Mouse (Mus musculus) kidney, adult 18-20 months (tissue): ENCODE measurements around the gene Dnah1.

Experiments
- DNase-seq: peaks from one replicate; pipeline ENCODE4 v3.0.0; 2021

Dnah1 gene

DNA sequence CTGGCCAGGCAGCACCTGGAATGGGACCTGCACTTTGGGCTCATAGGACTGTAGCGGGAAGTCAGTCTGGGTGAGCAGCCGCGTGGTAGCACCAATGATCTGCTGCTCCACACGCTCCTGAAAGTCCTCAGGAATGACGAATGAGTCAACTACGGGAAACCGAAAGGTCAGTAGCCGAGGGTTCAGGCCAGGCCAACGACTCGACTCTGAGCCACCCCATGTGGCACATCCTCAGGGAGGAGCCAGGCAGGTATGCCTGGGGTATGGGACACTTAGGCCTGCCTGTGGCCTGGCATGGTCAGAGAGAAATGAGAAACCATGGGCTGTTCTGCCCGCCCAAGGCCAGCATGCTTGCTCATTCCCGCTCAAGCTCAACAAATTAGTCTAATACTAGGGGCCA lies 7.1 kb downstream of the Dnah1 start:
- DNase-seq, result no peak

DNA sequence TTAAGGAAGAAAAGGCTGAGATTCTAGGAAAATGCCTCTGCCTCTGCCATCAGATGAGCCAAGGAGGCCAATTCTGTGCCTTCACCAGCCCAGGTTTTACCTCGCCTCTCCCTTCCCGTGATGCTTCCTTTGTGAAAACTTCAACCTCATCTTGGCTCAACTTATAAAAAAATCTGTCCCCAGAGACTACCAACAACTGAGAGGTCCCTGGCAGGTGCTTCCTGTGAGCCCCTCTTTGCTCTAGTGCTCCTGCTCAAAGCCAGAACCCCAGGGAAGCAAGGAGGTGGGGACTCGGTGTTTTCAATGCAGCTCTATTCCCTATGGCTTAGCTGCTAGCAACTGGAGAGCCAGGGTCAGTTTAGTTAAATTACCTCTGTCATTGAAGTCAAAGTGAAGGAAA lies 10.5 kb downstream of the Dnah1 start:
- DNase-seq, result no peak

DNA sequence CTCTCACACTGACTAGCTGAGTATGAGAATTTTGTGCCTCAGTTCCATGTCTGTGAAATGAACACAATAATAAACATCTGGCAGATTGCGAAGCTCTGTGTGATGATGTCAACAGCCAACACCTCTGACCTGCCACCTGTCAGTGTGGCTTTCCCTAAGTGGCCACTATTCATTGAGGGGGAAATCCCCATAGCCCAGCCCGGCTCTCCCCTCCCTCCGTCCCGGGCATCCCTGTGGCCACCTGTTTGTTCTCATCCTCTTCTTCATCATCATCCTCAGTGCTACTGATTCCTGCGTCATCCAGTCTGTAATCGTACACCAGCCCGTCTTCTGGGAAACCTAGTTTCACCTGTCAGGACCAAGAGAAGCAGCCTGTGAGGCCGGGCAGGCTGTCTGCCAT lies 38.0 kb downstream of the Dnah1 start:
- DNase-seq, result no peak

DNA sequence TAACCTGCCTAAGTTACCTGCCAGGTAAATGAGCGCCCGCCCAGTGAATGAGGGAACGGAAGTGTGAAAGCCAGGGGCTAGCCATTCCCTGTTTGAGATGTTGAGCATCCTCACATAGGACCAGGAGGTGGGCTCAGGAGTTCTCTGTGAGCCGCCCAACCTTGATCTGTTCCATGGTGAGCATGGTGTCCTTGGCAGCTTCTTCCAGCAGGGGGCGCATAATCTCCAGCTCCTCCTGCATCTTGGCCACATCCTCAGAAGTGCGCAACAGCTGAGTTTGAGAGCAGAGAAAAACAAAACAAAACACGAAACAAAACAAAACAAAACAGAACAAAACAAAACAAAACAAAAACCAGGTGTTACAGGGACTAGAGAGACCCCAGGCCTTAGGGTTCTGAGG lies 51.5 kb downstream of the Dnah1 start:
- peak; percentile 82 for DNase-seq

DNA sequence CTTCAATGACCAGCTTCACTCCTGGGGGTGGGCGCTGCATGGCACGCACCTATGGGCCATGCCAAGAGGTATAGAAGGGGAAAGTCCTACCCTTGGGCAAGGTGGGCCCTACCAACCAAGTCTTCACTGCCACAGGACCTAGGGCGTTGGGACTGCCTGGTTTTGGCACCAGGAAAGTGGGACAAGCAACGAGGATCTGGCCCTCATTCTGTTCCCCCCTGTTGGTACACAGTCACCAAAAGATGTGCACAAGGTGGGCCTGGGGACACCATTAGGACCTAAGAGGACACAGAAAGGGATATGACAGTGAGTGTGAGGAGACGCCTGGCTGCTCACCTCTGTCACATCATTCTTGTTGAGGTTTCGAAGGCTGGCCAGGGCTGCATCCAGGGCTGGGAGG lies 52.6 kb downstream of the Dnah1 start:
- DNase-seq, result no peak

DNA sequence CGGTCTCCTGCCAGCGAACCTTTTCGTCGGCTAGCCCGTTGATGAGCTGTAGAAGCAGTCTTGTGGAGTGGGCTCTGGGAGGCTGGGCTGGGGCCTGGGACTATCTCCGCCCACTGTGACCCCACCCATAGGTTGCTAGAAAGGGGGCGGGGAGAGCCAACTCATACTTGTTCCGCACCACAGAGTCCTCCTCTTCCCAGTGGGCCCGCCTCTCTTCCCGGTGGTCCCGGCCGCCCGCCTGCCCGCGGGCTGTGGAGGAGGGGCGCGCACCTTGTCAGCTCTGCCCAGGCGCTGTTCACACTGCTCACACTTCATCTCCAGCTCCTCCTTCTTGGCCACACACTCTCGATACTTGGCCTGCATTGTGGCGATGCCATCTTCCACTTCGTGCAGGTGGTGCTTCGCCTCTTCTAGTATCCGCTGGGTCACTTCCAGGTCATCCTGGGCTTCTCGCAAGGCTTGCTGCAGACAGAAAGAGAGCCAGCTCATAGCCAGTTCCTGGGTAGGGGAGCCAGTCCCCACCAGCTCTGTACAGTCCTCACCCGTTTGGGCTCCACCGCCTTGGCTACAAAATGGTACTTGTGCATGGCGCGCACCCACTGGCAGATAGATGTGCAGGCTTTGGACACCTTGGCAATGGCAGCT lies 54.1 kb downstream of the Dnah1 start:
- no peak for DNase-seq

DNA sequence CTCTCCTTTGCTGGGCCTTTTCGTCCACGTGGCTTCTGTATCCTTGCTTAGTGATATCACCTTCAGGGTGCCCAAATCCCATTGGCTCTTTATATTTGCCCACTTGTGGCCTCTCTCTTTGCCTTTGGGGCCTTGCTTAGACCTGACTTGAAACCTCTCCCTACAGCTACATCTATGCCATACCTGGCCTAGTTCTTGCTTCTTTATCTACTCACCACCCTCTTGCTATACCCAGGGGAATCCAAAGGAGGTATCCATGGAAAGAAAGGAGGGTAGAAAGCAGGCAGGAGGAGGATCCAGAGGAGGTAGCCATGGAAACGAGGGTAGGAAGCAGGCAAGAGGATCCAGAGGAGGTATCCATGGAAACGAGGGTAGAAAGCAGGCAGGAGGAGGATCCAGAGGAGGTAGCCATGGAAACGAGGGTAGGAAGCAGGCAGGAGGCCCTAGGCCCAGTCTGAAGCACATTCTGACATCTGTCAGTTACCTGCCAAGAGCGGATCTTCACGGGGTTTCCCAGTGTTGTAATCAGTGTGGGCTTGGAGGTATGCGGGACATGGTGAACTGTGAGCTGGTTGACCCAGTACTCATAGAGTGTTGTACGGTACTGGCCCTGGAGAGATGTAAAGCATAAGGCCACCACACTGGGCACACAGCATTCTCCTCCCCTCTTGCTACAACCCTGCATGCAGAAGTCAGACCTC lies 55.2 kb downstream of the Dnah1 start:
- DNase-seq, result no peak

DNA sequence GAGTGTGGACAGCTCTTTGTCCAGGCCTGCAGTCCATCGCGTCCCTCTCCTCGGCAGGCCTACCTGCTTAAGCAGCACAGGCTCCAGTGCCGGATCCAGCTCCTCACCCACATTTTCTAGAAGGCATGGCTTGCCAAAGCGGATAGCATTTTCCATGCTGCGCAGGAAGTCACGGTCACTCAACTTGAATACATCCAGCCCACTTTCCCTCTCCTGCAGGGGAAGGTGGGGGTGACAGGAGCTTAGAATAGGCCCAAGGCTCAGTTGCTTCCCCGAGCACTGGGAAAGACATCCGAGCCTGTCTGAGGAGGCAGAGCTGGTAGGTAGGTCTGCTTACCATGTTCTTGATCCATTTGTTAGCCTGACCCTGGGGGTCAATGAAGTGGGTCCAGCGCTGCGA lies 56.0 kb downstream of the Dnah1 start:
- DNase-seq, result no peak

DNA sequence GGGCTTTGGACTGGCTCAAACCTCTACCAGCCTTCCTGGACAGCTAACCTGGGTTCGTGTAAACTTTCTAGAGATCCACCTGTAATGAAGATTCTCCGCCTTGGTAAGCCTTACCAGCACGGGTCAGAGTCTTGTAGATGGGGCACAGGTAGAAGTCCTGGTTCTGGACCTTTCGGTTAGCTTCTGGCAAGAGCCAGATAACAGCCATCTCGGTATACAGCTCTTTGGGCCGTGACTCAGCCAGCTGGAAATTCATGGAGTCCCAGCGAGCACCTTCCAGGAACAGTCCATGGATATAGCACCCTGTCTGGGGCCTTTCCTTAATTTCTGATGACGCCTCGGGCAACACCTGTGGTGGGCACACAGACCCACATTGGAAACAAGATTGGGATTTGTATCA lies 62.8 kb downstream of the Dnah1 start:
- DNase-seq, result no peak

DNA sequence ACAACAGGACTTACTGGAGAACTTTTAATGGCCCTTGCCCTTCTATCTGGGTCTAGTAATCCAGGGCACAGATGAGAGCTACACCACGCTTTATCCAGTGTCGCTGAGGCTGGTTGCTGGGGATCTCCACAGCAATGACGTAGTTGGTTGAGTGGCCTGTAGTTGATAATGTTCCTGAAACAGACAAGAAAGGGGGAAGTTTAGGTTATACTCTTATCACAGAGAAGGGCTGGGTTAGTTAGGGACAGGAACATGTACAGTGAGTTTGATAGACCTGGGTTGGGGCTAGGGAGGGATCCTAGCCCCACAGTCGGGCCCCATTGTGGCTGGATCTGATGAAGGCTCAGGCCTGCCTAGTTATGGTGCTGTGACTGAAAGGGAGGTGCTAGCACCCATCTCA lies 63.3 kb downstream of the Dnah1 start:
- DNase-seq, result no peak

DNA sequence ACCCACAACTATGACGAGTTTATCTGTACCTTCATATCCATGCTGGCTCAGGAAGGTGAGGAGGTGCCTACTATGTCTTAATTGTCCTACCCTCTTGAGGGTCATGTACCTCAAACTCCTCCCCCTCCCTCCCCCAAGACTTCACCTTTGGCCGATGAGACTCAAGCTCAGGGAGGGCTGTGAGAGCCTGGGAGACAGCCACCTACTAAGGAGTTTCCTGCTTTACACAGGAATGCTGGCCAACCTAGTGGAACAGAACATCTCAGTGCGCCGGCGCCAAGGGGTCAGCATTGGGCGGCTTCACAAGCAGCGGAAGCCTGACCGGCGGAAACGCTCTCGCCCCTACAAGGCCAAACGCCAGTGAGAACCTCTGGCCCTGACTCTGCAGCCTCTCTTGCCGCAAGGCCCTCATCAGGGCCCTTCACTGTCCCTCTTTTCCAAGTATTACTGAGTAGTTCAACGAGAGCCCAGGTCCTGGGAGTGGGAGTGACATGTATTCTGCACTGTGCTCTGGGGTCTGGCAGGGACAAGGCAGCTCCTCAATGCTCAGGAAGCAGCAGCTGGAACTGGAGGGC lies 65.1 kb downstream of the Dnah1 start:
- peak; percentile 62 for DNase-seq

DNA sequence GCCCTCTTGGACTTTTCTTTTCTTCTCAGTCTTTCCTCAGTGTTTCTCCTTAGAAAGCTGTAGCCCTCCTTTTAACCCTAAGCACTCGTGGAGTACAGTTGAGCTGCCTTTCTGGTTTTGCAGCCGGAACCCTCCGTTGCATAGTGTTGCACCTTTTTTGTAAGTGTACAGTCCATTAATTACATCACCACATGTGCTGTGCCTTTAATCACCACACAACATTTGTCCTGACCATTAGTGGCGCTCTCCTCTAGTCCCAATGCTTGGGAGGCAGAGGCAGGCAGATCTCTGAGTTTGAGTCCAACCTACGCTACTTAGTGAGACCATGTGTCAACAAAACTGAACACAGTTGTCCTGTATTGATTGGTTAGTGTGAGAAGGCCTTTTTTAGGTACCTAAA lies 71.6 kb downstream of the Dnah1 start:
- no peak for DNase-seq

DNA sequence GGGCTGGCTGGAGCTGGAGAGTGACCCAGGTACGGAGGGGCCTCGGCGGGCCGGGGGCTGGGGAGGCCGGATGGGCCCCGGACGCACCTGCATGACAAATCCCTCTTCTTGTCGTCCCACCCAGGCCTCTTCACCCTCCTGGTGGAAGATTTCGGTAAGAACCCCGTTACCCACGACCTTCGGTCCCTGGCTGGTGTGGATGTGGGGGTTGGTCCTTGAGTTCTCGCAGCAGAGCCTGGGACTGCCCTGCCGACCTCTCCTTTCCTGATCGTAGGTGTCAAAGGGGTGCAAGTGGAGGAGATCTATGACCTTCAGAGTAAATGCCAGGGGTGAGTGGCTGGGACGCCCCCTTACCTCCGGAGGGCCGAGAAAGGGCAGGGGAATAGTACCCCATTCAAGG lies 72.1 kb downstream of the Dnah1 start:
- no peak for DNase-seq

DNA sequence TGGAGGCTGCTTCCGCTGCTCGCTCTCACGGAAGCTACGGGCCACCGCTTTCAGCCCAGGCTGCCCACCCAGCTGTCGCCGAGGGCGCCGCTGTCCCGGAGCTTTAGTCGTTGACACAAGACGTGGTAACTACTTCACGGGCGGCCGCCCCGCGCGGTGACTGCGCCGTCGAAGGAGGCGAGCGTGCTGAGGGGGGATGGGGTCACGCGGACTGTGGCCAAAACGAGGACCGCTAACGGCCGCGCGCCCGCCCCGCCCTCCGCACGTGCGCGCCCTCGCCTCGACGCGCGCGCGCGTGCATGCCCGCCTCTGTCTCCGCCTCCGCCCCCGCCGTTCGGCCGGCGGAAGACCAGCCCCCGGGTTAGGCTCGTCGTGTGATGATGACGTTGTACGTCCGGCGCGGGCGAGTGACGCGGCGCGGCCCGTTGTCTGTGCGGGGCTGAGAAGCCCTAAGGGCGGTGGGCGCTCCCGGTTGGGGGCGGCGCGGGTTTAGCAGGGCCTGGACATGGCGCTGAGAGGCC lies 72.6 kb downstream of the Dnah1 start, which contains the start of the genes Phf7 and Bap1:
Gene Phf7, minus strand, starts transcription at position 234 of the 521 bp plus-strand sequence.
Gene Bap1, plus strand, starts transcription at position 367 of the 521 bp plus-strand sequence.
- DNase-seq, result peak; percentile 95

DNA sequence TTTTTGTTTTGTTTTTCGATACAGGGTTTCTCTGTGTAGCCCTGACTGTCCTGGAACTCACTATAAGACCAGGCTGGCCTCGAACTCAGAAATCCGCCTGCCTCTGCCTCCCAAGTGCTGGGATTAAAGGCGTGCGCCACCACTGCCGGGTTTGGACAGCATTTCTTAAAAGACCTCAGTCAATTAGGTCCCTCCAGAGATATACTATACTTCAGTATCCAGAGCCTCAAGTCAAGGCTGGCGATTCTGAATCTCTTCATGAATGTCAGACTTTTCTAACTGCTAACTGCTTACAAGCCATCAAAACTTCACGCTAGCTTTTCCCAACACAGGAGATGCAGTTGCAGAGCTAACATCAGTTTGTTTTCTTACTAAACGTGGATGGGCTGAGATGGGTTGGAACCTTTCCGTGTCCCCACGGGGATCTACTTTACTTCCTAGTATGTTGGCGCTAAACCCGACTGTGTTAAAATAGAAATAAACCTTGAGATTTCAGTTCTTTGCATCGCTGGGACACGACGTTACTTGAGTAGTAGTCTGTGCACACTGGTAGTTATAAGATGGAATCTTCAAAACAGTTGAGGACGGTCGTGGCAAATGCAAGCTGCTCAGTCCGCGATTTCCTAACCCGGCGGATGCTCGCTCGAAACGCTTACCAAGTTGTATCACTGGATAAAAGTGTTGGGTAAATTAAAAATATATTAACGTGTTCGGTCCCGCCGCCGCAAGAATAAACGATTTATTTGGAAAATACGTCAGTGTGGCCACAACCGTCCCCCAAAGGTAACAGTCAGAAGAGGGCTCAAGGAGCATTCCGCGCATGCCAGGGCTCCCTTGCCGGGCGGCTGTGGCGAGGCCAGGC lies 73.2 kb downstream of the Dnah1 start:
- no peak for DNase-seq

DNA sequence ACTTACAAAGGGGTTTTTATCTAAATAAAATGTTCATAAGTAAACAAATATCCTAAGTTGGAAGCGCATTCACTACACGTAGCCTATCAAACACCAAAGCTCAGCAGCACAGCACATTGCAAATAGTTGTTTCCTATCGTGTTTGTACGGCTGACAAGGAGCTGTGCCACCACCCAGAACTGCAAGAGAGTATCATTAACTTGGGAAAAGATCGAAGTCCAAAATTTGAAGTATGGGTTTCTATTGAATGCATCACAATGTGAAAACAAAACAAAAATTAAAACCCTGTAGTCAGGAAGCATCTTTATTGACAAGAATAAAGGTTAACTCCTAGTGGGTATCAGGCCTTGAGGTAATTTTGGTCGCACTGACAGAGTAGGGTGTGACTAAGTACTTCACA lies 75.3 kb downstream of the Dnah1 start:
- DNase-seq, result no peak

DNA sequence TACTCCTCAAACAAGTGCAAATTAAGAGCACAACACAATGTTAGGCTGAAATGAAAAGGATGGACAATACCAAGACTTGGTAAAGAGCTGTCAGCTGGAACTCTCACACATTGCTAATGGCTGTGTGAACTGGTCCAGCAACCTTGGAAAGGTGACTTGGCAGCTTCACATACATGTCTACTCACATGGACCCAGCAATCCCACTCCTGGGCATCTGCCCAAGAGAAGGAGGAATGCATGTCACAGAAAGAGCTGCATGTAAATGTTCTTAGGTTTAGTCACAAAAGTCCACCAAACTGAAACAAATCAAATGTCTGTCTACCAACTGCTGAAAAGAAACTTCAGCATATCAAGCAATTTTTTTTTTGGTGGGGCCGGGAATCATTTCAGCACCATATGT lies 77.8 kb downstream of the Dnah1 start:
- no peak for DNase-seq

DNA sequence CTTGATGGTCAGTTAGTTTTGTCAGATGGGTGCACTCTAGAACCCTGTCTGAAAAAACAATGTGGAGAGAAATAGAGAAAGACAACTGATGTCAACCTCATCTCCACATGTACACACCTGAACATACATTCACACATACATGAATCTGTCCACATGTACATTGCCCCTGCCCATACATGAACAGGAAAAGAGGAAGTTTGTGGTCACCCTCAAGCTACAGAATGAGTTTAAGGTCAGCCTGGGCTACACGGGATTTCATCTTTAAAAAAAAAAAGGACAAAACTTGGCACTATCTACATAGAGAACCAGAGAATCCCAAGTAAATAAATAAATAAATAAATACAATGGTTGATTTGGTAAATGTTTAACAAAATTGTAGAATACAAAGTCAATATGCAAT lies 78.9 kb downstream of the Dnah1 start:
- no peak for DNase-seq

DNA sequence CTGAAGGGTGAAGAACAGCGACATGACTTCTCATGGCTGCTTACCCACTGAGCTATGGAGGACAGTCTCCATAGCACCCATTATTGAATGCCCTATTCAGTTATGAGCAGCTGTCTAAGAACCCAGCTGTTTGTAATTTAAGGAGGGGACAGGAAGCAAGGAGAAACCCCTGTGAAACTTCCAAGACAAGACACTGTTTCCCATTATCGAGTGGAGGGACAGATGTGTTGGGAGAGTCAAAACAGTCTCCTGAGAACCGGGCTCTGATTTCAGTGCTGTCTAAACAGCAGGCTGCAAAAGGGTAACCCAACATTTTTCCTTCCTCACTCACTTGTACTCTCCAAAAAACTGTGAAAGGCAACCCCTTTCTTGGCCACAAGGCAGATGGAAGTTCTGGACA lies 83.2 kb downstream of the Dnah1 start:
- DNase-seq, result no peak

DNA sequence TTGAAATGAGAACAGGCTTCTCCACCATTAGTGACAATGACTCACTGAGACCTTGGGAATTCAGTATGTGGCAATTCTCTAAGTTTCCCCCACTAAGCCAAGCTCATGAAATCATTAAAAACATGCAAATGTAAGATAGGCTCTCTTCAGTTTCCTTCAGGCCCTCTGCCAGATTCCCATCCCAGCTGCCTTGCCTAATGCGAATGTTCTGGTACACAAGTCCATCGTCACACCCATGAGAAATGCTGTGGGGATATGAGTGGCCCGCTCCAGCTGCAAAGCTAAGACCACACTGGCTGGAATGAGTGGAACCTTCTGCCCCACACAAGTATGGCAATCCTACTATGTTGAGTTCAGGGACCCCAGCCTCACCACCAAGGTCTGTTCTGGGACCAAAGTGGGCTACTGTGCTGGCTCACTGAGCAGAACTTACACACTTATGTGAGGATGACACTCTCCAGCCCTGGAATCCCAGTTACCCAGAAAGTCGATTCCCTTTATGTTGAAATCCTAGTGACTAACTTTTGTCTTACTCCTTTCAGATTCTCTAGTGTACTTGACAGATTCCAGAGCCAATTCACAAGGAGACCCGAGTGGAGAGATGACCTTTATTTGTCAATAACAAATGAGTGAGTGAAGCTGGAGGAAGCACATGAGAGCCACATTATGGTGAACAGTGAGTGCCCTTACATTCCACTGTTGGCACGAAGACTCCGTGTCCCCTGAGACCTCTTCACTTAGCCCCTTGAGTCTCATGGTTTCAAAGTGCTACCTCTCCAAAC lies 86.4 kb downstream of the Dnah1 start:
- no peak for DNase-seq

DNA sequence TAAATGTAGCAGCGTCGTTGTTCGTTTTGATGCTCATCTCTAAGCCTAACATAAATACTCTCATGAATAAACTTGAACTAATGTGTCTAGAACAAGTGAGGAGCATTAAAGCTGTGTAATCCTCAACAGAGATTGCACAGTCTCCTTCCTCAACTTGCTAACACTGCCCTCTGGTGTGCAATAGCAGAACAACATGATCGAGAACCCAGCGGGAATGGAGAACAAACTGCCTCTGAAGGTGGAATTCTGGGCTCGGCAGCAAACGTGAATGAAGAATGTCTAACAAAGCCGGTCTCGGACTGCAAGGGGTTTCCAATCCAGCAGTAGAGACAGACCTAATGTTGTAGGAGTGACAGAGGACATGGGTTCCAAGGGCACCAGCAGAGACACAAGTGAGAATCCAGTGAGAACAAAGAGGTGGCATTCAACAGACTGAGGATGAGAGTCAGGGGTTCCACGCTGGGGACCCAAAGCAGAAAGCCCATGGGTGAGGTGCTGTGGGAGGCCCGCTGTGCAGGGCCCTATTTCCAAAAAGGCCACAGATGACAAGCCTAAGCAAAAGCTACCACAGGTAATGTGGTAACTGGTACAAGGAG lies 89.6 kb downstream of the Dnah1 start:
- DNase-seq, result peak; percentile 84
